Mouse (Mus musculus): ENCODE data around the gene Cacnb1.

The Cacnb1 gene

DNA sequence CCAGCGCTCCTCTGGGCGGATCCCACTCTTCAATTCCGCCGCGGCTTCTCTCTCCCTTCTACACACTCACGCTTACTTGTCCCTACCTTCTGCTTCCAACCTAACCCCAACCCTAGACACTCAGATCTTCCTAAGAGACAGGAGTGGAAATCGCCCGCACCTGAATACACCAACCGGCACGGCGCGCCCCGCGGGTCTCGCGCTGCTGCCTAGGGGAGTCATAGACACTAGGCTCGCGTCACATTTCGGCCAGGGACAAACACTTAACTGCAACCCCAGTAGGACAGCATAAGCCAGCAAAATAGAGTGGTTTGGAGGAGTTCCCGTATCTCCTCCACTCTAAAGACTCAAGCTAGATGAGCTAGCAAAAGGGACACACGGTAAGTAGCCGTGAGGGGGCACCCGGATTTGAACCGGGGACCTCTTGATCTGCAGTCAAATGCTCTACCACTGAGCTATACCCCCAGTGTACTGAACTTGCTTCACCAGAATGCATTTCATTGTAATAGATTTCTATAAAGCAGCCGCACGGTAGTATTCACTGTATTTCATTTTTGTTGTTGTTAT lies 34.2 kb downstream of the Cacnb1 start:
- in situ Hi-C loops (cut with MboI, MseI), result loop anchor here (5.0 kb wide), 2 partner anchors 34 to 51 kb away; partner anchors contain the start of gene Cacnb1

DNA sequence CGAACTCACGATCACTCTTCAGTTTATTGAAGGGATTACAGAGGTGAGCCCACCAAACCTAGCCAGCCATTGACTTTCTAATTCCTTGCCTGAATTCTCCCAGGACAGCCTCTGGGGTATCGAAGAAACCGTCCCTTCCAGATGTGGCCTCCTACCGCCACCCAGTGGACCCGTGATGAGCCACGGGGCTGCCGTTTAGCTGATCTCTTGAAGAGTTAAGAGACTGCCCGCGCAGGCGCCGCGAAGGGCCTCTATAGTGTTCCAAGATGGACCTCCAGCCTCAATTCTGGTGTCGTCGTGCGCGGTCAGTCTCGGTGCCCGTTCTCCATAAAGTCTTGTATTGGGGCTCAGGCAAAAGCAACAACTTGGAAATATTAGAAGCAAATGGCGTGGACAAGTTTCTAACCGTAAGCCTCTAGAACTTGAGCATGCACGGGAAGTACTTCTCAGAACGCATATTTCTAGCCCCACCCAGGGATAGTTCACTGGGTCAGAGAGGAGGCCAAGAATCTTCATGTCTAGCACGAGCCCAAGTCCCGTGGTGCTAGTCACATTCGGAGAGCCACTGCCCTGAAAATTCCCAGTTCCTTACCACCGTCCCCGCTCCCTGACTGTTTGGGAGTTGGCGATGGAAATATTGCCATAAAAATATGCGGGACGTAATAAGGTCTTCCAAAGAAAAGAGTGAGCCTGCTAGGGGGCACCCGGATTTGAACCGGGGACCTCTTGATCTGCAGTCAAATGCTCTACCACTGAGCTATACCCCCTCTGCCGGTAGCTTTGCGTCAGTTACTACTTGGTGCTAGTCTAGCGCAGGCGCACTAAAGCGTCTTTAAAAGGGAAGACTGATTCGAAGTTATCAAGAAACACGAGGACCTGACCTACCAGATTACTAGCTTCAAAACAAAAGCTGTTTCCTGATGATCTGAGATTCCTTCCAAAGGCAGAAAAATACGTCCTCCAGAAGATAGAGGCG lies 35.0 kb downstream of the Cacnb1 start:
- in situ Hi-C loops (cut with MboI, MseI), result loop anchor here (5.0 kb wide), 2 partner anchors 34 to 51 kb away; partner anchors contain the start of gene Cacnb1

DNA sequence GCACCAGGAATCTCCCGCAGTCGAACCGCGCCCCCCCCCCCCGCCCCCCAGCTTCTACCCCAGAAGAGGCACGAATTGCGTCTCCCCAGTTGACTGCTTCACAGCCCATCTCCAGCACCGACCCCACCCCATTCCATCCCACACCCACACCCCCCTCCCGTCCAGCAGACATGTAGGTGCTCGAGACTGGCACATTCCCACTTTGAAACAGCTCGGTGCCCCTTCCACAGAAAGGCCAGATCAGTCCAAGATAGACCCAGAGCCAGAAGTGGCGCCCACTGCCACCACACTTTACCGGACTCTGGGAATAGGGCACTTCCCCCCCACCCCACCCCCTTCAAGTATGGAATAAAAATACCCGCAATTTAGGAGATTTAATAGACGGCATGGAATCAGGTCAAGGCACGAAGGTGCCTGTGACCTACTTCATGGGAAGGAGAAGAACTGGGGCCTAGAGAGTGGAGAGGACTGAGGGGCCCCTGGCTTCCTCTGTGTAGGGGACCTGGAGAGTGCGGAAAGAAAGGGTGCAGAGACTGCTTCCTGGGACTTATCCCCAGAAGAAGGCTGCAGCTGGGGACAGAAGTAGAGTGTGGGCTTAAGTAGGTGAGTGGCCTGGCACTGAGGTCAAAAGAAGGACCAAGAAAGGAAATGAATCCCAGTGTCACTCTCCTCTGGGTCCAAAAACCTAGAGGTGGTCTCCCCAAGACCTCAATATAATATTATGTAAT lies 35.9 kb downstream of the Cacnb1 start:
- in situ Hi-C loops (cut with MboI, MseI), result loop anchor here (5.0 kb wide), 2 partner anchors 35 to 50 kb away; partner anchors contain the start of gene Cacnb1

- in situ Hi-C loops (cut with MboI, MseI), result loop anchor here (5.0 kb wide), 2 partner anchors 36 to 49 kb away; partner anchors contain the start of gene Cacnb1
Measured at GRCm38 (mm10) chr11:97985727-97986677, 36.8 kb downstream of the Cacnb1 start, which contains the start of gene Plxdc1. Gene Plxdc1 (minus strand): TSS chr11:97986444.

DNA sequence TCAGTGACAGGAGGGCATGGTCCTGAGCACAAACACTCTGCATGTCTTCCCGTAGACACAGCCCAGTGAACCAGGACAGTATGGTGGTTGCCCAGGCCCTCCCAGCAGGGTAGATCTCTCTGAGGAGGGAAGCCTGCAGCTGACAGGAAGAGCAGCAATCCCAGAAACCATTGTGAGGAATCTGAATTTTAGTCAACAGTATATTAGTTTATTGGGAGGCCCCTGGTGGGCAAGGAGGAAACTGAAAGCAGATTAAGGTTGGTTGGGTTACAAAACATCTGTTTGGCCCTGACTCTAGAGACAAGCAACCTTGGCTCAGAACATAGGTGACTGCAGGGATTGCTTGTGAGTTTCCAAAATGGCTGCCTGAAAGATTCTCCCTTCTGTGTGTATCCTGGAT lies 38.9 kb downstream of the Cacnb1 start:
- in situ Hi-C loops (cut with MboI, MseI), result loop anchor here (5.0 kb wide), 1 partner anchor 82 kb away; no protein-coding TSS in a partner anchor

DNA sequence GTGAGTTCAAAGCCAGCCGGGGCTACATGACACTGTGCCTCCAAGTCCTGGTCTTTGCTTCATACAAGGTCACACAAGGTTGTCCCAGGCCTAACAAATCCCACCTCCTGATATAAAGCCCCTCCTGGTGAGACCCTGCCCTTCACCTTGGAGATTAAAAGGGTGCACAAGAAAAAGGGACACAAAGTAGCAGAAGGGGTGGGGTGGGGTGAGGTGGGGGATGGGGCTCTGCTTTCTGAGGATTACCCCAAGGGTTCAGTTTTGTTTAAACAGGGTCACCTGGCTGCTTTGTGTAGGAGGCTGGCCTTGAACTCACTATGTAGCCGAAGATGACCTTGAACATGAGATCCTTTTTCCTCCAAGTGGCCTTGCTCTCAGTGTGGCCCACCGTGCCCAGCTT lies 39.3 kb downstream of the Cacnb1 start:
- in situ Hi-C loops (cut with MboI, MseI), result loop anchor here (5.0 kb wide), 1 partner anchor 81 kb away; no protein-coding TSS in a partner anchor

GRCm38 (mm10) chr11:97982721-97983120 lies 40.1 kb downstream of the Cacnb1 start:
- in situ Hi-C loops (cut with MboI, MseI), result loop anchor here (5.0 kb wide), 1 partner anchor 80 kb away; no protein-coding TSS in a partner anchor

DNA sequence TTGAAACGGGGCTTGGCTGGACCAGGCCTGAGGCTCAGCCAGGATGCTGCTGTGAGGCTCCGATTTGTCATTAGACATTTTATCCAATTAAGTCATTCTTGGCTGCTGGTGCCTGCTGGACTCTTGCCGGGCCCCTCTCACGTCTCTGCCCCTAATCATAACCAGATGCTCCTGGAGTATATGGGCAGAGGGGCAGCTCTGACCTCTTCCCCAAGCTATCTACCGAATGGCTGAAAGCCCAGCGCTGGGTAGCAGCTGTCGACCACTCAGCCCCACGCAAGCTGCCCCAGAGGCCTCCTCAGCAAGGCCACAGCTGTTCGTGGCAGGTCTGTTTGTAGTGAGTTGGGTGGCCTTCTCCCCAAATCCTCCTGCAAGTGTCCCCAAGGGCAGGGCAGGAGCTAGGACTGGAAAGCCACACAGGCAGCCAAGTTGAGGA lies 42.3 kb downstream of the Cacnb1 start:
- in situ Hi-C loops (cut with MboI, MseI), result loop anchor here (5.0 kb wide), 1 partner anchor 78 kb away; no protein-coding TSS in a partner anchor

- in situ Hi-C loops (cut with MboI, MseI), result loop anchor here (5.0 kb wide), 1 partner anchor 78 kb away; no protein-coding TSS in a partner anchor
Measured at GRCm38 (mm10) chr11:97979824-97980495, 42.9 kb downstream of the Cacnb1 start.

DNA sequence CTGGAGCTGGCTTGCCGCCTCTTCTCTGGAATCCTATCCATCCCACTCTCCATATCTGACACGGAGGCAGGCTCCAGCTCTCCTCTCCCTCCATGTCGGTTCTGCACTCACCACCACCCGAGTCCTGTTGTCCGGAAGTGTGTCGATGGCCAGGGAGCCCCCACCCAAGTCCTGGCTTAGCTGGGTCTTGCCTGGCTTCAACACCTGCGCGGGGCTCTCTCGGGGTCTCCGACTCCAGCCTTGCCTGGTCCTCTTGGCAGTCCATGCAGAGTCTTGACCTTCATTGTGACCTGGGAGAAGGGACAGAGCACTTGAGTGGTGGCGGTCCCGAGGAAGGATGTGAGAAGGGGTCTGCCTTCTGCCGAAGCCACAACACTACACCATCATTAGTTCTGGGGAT lies 44.4 kb downstream of the Cacnb1 start:
- in situ Hi-C loops (cut with MboI, MseI), result no loop called here

DNA sequence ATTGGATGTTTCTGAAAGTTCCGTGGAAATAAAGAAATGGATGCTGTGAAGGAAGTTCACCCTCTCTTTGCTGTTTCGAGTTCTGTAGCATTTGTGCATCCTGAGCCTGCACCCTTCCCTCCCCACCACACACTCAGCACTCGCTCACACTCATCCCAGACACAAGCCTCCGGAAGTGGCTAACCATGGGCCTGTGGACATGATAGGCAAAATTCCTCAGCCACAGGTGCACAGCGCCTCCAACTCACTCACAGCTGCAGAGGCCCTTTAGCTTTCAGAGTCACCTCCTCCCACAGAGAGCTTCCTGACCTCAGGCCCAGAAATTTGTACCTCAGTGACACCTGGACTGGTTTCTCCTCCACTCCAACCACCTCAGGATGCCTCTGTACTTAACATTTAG lies 45.0 kb downstream of the Cacnb1 start:
- in situ Hi-C loops (cut with MboI, MseI), result no loop called here

DNA sequence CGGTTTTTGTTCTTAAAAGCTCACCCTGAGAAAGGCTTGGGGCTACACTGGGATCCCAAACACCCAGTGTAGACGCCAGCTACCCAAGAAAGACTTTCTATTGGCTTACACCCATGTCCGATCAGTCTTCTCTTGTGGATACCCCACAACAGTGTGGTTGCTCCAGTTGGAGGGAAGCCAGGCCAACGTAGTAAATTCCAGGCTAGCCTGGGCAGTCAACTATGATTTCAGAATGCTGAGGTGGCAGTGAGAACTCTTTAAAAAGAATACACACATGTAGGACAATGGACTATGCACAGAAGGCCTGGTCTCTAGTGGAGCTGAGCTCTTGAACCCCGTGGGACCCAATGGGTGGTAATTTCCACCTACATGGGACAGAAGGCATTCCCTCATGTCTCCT lies 48.1 kb downstream of the Cacnb1 start:
- in situ Hi-C loops (cut with MboI, MseI), result no loop called here

- in situ Hi-C loops (cut with MboI, MseI), result no loop called here
Measured at GRCm38 (mm10) chr11:97974141-97974540, 48.7 kb downstream of the Cacnb1 start.

DNA sequence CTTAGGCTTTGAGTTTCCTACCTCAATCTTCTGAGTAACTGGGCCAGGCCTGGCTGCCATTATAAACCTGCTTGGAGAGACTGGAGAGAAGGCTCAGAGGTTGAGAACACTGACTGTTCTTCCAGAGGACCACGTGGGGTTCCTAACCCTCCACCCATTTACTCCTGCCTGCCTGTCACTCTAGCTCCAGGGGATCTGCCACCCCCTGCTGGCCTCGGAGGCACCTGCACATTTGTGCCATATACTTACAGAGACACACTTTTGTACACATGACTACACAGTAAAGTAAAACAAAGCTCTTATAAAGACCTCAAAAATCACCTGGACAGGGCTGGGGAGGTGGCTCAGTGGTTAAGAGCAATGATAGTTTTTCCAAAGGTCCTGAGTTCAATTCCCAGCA lies 50.4 kb downstream of the Cacnb1 start:
- in situ Hi-C loops (cut with MboI, MseI), result no loop called here

GRCm38 (mm10) chr11:97971232-97971631 lies 51.6 kb downstream of the Cacnb1 start:
- in situ Hi-C loops (cut with MboI, MseI), result no loop called here

GRCm38 (mm10) chr11:97970771-97971170 lies 52.1 kb downstream of the Cacnb1 start:
- in situ Hi-C loops (cut with MboI, MseI), result no loop called here

- in situ Hi-C loops (cut with MboI, MseI), result no loop called here
Measured at GRCm38 (mm10) chr11:97968385-97968784, 54.4 kb downstream of the Cacnb1 start.

DNA sequence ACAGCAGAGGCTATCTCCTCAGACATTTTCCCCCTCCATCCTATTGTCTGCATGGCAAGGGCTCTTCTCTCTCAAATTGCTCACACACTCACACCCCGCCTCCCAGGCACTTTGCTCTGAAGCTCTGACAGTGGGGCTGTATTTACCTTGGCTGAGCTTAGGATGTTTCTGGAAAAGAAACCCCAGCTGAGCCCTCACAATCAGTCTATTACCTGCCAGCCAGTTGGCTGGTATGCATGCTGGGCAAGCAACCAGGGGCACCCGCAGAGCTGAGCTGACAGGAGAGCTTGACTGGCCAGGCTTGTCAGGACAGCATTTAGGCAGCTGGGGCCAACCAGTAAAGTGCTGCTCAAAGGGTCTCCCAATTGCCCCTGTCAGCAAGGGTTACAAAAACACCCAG lies 55.7 kb downstream of the Cacnb1 start:
- in situ Hi-C loops (cut with MboI, MseI), result no loop called here

DNA sequence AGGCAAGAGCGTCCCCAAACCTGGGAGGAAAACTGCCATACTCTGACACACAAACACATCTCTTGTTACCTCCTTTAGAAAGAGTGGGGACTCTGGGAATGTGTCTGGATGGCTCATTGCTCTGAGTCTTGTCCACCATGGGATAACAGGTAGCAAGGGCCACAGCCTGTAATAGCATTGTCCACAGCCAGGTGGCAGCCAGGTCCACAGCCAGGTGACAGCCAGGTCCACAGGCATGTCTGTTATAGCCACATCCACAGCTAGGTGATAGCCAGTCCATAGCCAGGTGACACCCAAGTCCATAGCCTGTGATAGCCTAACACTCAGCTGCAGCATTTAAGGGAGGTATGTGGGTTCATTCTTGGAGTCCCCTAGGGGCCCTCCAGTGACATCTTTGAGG lies 61.9 kb downstream of the Cacnb1 start:
- in situ Hi-C loops (cut with MboI, MseI), result no loop called here

DNA sequence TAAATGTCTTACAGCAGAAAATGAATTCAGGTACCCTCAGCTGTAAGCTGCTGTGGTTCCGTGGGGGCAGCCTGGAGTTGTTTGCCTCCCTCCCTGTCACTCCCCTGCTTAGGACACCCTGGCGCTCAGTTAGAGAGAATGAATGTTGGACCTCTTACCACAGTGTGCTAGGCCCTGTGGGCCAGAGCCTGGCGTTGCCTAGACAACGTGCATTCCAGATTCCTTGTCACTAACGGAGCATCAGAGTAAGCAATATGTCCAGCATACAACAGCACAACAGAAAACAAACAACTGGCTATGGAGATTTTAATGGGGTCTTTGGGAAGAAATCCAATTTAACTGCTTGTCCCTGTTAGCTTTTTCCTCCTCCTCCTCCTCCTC lies 63.5 kb downstream of the Cacnb1 start:
- in situ Hi-C loops (cut with MboI, MseI), result no loop called here
